Comparison of ENCODE assay signal across 29 mouse cellular contexts in genomic region chr19:53208830-53209229, GRCm38 (mm10).
DNase-seq lines count a peak whose midpoint lies in the region; ATAC-seq and TF ChIP-seq lines count a peak whose summit lies in the region.
"Had no signal": no experiment of that assay in that cellular context is flagged by ENCODE, and none has a peak within 500 bp of the region (broad histone marks: within the 10 kb centered on the region; RNA-seq: fewer than 3 reads in every experiment).

No protein-coding gene starts in this region.

- H3K4me3 ChIP-seq in gastrocnemius, adult 2 months: no peak overlapping the region
- H3K4me3 ChIP-seq in CH12.LX (replicated peaks in 1 of 3; ENCODE audit: low read depth in 2 of 3, low read length in 2 of 3, poor library complexity in 1 of 3): no peak overlapping the region
- H3K4me3 ChIP-seq in intestine, embryonic 15.5 days (replicated peaks): no peak overlapping the region
- H3K4me3 ChIP-seq in lung, adult 2 months (replicated peaks; ENCODE audit: extremely low read depth, low read depth, low read length): no peak overlapping the region
- H3K4me3 ChIP-seq: erythroblast, embryonic 14.5 days; heart, adult 2 months; heart, embryonic 12.5 days; limb, embryonic 13.5 days; midbrain, embryonic 12.5 days; neural tube, embryonic 13.5 days had no signal

- H3K27me3 ChIP-seq in CH12.LX (replicated peaks): no peaks in the 10 kb centered on the region
- H3K27me3 ChIP-seq in intestine, embryonic 15.5 days (replicated peaks): no peaks in the 10 kb centered on the region
- H3K27me3 ChIP-seq: heart, embryonic 12.5 days; limb, embryonic 13.5 days; midbrain, embryonic 12.5 days; neural tube, embryonic 13.5 days had no signal

- 54% methylated on average over 7 of the region's 7 CpGs for WGBS in intestine, embryonic 15.5 days
- 69% methylated on average over 7 of the region's 7 CpGs for WGBS in lung, adult 2 months

- intact Hi-C loops in gastrocnemius, adult 2 months (cut with DNase I): no loop called here

- dilution Hi-C loops in CH12.LX (cut with MboI; ENCODE audit: extremely low pct_ligation_motif_present, extremely low pct_unique_long_range_greater_than_20kb, low sequenced_read_pairs): no loop called here

- no peak for TF ChIP-seq EP300 in CH12.LX (IDR thresholded peaks at IDR 0.05; ENCODE audit: low read length)

- H3K27ac ChIP-seq in gastrocnemius, adult 2 months: peak overlapping the region; percentile 55; the same call in 1 of the 2 replicates
- H3K27ac ChIP-seq in CH12.LX (ENCODE audit: insufficient read depth, low read depth): no peak overlapping the region
- no peak overlapping the region for H3K27ac ChIP-seq in intestine, embryonic 15.5 days
- H3K27ac ChIP-seq: heart, adult 2 months; hindbrain, embryonic 14.5 days; limb, embryonic 13.5 days; macrophage; midbrain, embryonic 12.5 days; neural tube, embryonic 13.5 days; stomach, postnatal 0 days had no signal

- H3K79me2 ChIP-seq in CH12.LX (replicated peaks; ENCODE audit: control insufficient read depth, extremely low read depth, insufficient read depth, poor library complexity, severe bottlenecking): no peaks in the 10 kb centered on the region

- TF ChIP-seq RAD21 in CH12.LX (IDR thresholded peaks at IDR 0.05; ENCODE audit: low read depth, low read length): no peak

- no peaks in the 10 kb centered on the region for H3K36me3 ChIP-seq in CH12.LX (replicated peaks in 1 of 2; ENCODE audit: control insufficient read depth in 1 of 2, insufficient read depth in 1 of 2, low read length in 1 of 2)
- H3K36me3 ChIP-seq in intestine, embryonic 15.5 days: no peaks in the 10 kb centered on the region
- H3K36me3 ChIP-seq: heart, embryonic 12.5 days; limb, embryonic 13.5 days; midbrain, embryonic 12.5 days; neural tube, embryonic 13.5 days had no signal

- no peak overlapping the region for H3K4me2 ChIP-seq in CH12.LX (ENCODE audit: insufficient read depth, low read depth, poor library complexity, severe bottlenecking)
- no peak overlapping the region for H3K4me2 ChIP-seq in intestine, embryonic 15.5 days (replicated peaks)
- H3K4me2 ChIP-seq: heart, embryonic 12.5 days; hindbrain, embryonic 14.5 days; limb, embryonic 13.5 days; liver, embryonic 11.5 days; midbrain, embryonic 12.5 days; neural tube, embryonic 13.5 days had no signal

- no peaks in the 10 kb centered on the region for H3K9me3 ChIP-seq in CH12.LX (replicated peaks; ENCODE audit: low read length)
- H3K9me3 ChIP-seq in intestine, embryonic 15.5 days: no peaks in the 10 kb centered on the region
- H3K9me3 ChIP-seq: heart, embryonic 12.5 days; limb, embryonic 13.5 days; midbrain, embryonic 12.5 days; neural tube, embryonic 13.5 days had no signal

- no peak overlapping the region for H3K9ac ChIP-seq in CH12.LX (ENCODE audit: insufficient read depth, low read depth)
- no peak overlapping the region for H3K9ac ChIP-seq in intestine, embryonic 15.5 days
- H3K9ac ChIP-seq: forebrain, postnatal 0 days; heart, embryonic 12.5 days; hindbrain, embryonic 14.5 days; limb, embryonic 13.5 days; midbrain, embryonic 12.5 days; neural tube, embryonic 13.5 days had no signal

- peak; percentile 90 for ATAC-seq in intestine, embryonic 15.5 days
- peak; percentile 58; the same call in 1 of the 2 replicates for ATAC-seq in monocyte, adult 5-6 weeks (replicated peaks; ENCODE audit: insufficient number of reproducible peaks, low FRiP score, low TSS enrichment, poor library complexity, severe bottlenecking)
- ATAC-seq: forebrain, postnatal 0 days had no signal

- in situ Hi-C loops in CH12.LX (cut with MboI; ENCODE audit: low pct_ligation_motif_present, low pct_unique_long_range_greater_than_20kb, low sequenced_read_pairs): no loop called here

- no peak for TF ChIP-seq CTCF in gastrocnemius, adult 2 months (IDR thresholded peaks at IDR 0.05)
- no peak for TF ChIP-seq CTCF in CH12.LX (conservative IDR thresholded peaks at IDR 0.05 in 1 of 2, IDR thresholded peaks at IDR 0.05 in 1 of 2; ENCODE audit: low read depth in 2 of 2, low read length in 2 of 2)
- no peak for TF ChIP-seq CTCF in lung, adult 2 months (IDR thresholded peaks at IDR 0.05; ENCODE audit: insufficient read depth, low read length)

- TF ChIP-seq POLR2A in CH12.LX (IDR thresholded peaks at IDR 0.05; ENCODE audit: low read depth, low read length): no peak
- TF ChIP-seq POLR2A in lung, adult 2 months (IDR thresholded peaks at IDR 0.05; ENCODE audit: borderline replicate concordance, extremely low read depth, low read depth, low read length): no peak

- peaks cover 3 to 53% of the 10 kb centered on the region in 2 experiments; a peak in 3 of 4 replicates for H3K4me1 ChIP-seq in CH12.LX (ENCODE audit: control insufficient read depth in 1 of 2, insufficient read depth in 2 of 2)
- H3K4me1 ChIP-seq in intestine, embryonic 15.5 days (replicated peaks): 0 out of 2 replicates have a peak, but pooled peaks cover 7% of the 10 kb centered on the region
- H3K4me1 ChIP-seq in lung, adult 2 months (ENCODE audit: control insufficient read depth, insufficient read depth, low read length): peaks cover 5% of the 10 kb centered on the region
- H3K4me1 ChIP-seq: midbrain, embryonic 12.5 days; neural tube, embryonic 13.5 days had no signal

- peak; percentile 15 for DNase-seq in gastrocnemius, adult 2 months
- DNase-seq in gastrocnemius, adult 18-20 months (ENCODE audit: low spot score): no peak
- no peak for DNase-seq in CH12.LX (ENCODE audit: extremely low read depth)
- no peak for DNase-seq in Muller cell, postnatal 12 days (ENCODE audit: inconsistent ontology term)
- DNase-seq in cerebellum, postnatal 14 days: no peak
- DNase-seq in lung, adult 2 months: no peak
- DNase-seq: adrenal gland, adult 2 months; adrenal gland, postnatal 36 days; cerebellum, adult 9-10 months; forebrain, postnatal 0 days; gastrocnemius, postnatal 14 days; heart, postnatal 4 days; kidney, adult 9 months; kidney, postnatal 14 days; layer of hippocampus, adult 9-11 months; thymus, adult 18-20 months; thymus, postnatal 25 days had no signal

TF ChIP-seq in CH12.LX, 34 proteins besides CTCF, POLR2A, EP300 and RAD21:
- TF ChIP-seq NRF1 (IDR thresholded peaks at IDR 0.05; ENCODE audit: low read depth, low read length) (peak; percentile 55), ELF1 (IDR thresholded peaks at IDR 0.05; ENCODE audit: low read depth, low read length) (peak; percentile 42; the same call in 1 of the 2 replicates), ZC3H11A (IDR thresholded peaks at IDR 0.05; ENCODE audit: low read depth, low read length) (no peak)
TF ChIP-seq in CH12.LX: peak in this region for 2.
